Mouse (Mus musculus): ENCODE results near the gene Madd.

DNA sequence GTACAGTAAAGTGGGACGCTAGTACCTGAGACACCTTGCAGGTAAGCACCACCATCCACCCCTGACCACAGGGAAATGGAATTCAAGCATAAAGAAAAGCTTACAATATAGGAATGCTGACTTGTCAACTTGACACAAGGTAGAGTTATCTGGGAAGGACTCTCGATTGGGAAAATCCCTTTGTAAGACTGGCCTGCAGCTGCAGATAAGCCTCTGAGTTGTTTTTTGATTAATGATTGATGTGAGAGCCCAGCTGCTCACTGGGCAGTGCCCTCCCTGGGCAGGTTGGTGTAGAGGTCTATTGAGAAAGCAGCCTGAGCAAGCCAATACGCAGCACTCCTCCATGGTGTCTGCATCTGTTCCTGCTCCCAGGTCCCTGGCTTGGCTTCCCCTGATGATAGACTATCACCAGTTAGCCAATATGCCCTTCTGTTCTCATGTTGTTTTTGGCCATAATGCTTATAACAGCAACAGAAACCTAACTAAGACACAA is 30.7 kb downstream of the Madd start:
- TF ChIP-seq CTCF (IDR thresholded peaks at IDR 0.05; ENCODE audit: low read depth, low read length) (no peak), POLR2A (IDR thresholded peaks at IDR 0.05; ENCODE audit: extremely low read depth, insufficient read depth, low read length) (no peak)
